Mouse (Mus musculus) forebrain, embryonic 14.5 days (tissue): ENCODE results near the gene Tbca. TPM values are rescaled to one million over a fixed set of nuclear protein-coding genes. Genes with fewer than 3 reads are reported as not detected.

Experiments used
- ATAC-seq: fragments of 200-750 bp; cut with Nextera tagmentation; 2 replicates; pipeline ENCODE4 v1.8.0; 2017; ENCODE audit warnings: mild to moderate bottlenecking, moderate library complexity
- DNase-seq: peaks from one replicate; pipeline ENCODE4 v3.0.0-alpha.2; 2015; ENCODE audit warnings: low spot score
- H3K27ac ChIP-seq: fragments of 300-500 bp; sonication (generic); 2 replicates; pipeline ENCODE4 v1.5.1; 2014; ENCODE audit warnings: low read depth, mild to moderate bottlenecking, control low read depth, low read length, moderate library complexity
- H3K27me3 ChIP-seq: fragments of 300-500 bp; sonication (generic); replicated peaks from 2 replicates; pipeline ENCODE4 v1.6.1; 2014; ENCODE audit warnings: low read length, control low read depth, mixed read lengths; ENCODE audit not compliant: control insufficient read depth, insufficient read depth
- H3K36me3 ChIP-seq: fragments of 300-500 bp; sonication (generic); 2 replicates; pipeline ENCODE4 v1.6.1; 2014; ENCODE audit warnings: low read length, control low read depth; ENCODE audit not compliant: control insufficient read depth, insufficient read depth
- H3K4me1 ChIP-seq: fragments of 300-500 bp; sonication (generic); 2 replicates; pipeline ENCODE4 v1.6.1; 2014; ENCODE audit warnings: antibody characterized with exemption, low read length, control low read depth; ENCODE audit not compliant: control insufficient read depth, insufficient read depth
- H3K4me2 ChIP-seq: fragments of 300-500 bp; sonication (generic); 2 replicates; pipeline ENCODE4 v1.6.1; 2014; ENCODE audit warnings: mild to moderate bottlenecking, control low read depth, low read length
- H3K4me3 ChIP-seq: fragments of 300-500 bp; sonication (generic); 2 replicates; pipeline ENCODE4 v1.5.1; 2014; ENCODE audit warnings: low read depth, low read length, control low read depth
- H3K9ac ChIP-seq: fragments of 300-500 bp; sonication (generic); 2 replicates; pipeline ENCODE4 v1.6.1; 2014; ENCODE audit warnings: mild to moderate bottlenecking, low read length, control low read depth, moderate library complexity
- H3K9me3 ChIP-seq: fragments of 300-500 bp; sonication (generic); replicated peaks from 2 replicates; pipeline ENCODE4 v1.6.1; 2016; ENCODE audit warnings: low read length, control low read depth, mixed read lengths; ENCODE audit not compliant: control insufficient read depth
- WGBS: fragments of 180-500 bp; shearing (Covaris S2); extraction: QIAGEN DNeasy Blood & Tissue Kit; methylation state at CpG from one replicate; pipeline ENCODE4 v1.1.7; 2014; 5-methylcytosine and 5-hydroxymethylcytosine counted together
- polyA plus RNA-seq: library from polyadenylated mRNA; unstranded; fragments of >200 nt; fragmentation: Nextera tagmentation; extraction: Ambion mirVana; gene quantifications from 2 replicates; pipeline ENCODE4 v1.2.1, GENCODE M21; 2014

Gene Tbca
- polyA plus RNA-seq, 1 experiment from 2014 or later, result 302 TPM

DNA sequence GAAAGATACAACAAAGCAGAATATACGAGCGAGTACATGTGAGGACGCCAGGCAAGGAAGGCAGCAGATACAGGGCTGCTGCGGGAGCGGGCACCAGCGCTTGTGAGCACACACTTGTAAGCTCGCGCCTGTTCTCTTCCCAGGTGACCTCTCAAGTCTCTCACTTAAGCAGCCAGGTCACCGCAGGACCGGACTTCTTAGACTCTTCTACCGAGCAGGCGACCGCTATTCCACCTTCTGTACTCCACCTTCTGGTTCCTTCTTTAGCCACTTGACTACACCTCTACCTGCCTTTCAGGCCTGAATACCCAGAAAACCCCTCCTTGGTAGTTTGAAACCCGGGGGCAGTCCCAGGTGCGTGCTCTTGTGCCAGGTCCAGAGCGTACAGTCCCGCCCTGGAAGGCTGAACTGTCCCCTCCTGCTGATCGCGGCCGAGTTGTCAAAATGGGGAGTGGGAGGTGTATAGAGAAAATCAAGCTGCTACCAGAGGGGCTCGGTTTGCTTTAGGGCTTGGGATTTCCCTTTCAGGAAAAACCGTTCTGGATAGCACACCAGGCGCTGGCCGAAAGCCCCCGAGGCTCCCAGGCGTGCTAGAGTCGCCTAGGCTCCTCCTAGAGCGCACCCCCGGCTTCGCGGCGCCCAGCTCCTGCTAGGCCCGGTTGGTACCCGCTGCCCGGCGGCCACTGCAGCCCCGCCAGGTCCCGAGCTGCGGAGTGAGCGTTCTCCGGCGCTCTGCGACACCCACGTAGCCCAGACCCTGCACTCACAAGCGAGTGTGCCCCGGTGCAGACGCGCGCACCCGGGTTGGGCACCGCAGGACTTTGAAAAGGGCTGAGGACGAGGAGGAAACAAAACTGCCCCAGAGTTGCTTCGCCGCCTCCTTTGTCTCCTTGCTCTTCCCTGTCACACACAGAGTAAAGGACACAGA, 84.7 kb downstream of the Tbca start:
- no peaks in the 10 kb centered on the region for H3K4me1 ChIP-seq
- DNase-seq (peak; percentile 37), ATAC-seq (0 out of 2 replicates have a peak, but pooled peaks have one; percentile 13)
- H3K9ac ChIP-seq, result no peak overlapping the region
- no peaks in the 10 kb centered on the region for H3K36me3 ChIP-seq
- no peak overlapping the region for H3K4me2 ChIP-seq
- no peaks in the 10 kb centered on the region for H3K9me3 ChIP-seq
- no peak overlapping the region; the same call in 1 of the 2 replicates for H3K4me3 ChIP-seq
- WGBS, result under 1% methylated on average over 52 of the region's 54 CpGs
- peak overlapping the region; percentile 44; the same call in 1 of the 2 replicates for H3K27ac ChIP-seq
- H3K27me3 ChIP-seq, result peaks cover 78% of the 10 kb centered on the region

DNA sequence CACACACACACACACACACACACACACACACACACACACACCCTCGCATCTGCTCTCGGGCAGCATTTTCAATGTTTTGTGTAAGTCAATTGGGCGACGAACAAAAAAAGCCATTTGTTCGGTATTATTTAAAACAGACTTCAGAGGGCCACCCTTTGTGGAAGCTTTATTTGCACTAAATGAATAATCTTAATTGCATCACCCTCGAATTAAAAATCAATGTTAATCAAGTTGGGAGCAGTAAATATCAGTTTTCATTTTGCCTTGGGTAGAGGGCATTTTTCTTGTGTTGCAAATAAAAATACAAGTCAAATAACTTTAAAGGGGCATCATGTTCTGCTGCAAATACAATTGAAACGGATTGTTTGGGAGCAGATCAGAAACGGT, 85.3 kb downstream of the Tbca start:
- Histone ChIP-seq H3K4me2 (no peak overlapping the region), H3K4me3 (no peak overlapping the region), H3K9ac (no peak overlapping the region), H3K36me3 (no peaks in the 10 kb centered on the region), H3K27ac (no peak overlapping the region), H3K9me3 (no peaks in the 10 kb centered on the region), H3K4me1 (no peaks in the 10 kb centered on the region), H3K27me3 (peaks cover 74% of the 10 kb centered on the region)
- DNase-seq (no peak), ATAC-seq (no peak)
- WGBS, result under 1% methylated on average over 8 of the region's 8 CpGs

DNA sequence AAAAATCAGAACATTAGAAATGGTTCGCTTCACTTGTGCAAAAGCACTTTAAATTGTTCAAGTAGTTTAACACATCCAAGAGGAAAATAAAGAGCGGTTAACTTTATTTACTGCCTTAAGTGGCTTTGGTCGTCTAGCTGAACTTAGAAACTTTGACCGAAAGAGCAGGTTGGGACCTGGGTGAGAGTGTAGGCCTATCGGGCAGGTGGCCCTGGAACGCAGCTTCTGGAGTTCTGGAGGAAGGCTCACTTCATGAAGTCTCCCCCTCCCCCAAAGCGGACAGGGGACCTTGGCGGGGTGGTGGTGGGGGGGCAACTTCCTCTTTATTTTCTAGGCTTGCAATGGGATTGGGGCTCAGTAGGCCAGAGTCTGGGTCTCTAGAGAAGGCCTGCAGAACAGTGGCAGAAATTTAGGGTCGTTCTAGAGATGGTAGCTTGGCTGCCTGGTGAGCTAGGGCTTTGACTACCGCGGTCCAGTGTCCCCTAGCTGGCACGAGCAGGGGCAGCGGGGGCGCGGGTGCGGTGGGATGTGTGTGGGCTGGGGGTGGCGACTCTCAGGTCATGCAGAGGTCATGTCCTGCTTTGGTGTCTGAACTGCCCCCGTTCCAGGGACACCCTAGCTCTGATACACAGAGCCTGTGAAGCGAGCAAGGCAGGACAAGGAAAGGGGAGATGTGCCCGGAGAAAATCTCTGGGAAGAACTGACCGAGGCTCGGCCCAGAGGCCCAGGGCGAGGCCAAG, 86.1 kb downstream of the Tbca start:
- H3K9me3 ChIP-seq, result no peaks in the 10 kb centered on the region
- H3K36me3 ChIP-seq, result no peaks in the 10 kb centered on the region
- 0 out of 2 replicates have a peak, but pooled peaks have one; percentile 4 for ATAC-seq
- 0 out of 2 replicates have a peak overlapping the region, but pooled peaks have one; percentile 13 for H3K4me2 ChIP-seq
- no peaks in the 10 kb centered on the region for H3K4me1 ChIP-seq
- no peak overlapping the region for H3K9ac ChIP-seq
- no peak for DNase-seq
- H3K27ac ChIP-seq, result no peak overlapping the region
- peaks cover 70% of the 10 kb centered on the region for H3K27me3 ChIP-seq
- WGBS, result 1% methylated on average over 22 of the region's 23 CpGs
- peak overlapping the region; percentile 8; the same call in 1 of the 2 replicates for H3K4me3 ChIP-seq

DNA sequence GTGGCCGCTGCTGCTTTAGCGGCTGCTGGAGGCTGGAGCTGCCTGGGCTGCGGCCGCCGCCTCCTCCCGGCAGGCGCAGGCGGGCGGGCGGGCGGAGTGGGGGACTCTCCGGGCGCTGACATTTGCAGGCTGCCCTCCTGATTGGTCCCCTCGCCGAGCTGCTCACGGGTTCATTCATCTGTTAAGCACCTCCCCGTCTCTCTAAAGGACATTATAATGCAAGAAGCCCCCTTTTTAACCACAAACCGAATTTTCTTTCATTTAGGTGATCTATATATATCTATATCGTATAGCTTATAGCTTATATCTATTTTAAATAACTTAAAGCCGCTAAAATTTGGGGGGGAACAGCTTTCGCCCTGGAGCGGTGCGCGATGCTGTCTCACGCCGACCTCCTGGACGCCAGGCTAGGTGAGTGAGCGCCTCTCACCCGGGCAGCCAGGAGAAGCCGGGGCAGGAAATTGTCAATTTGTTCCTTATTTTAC, 86.7 kb downstream of the Tbca start, which contains the start of gene Otp:
Gene Otp (plus strand): TSS at position 207 of the 485 bp plus-strand sequence.
- ATAC-seq (peak; percentile 67; the same call in 1 of the 2 replicates), DNase-seq (peak; percentile 45)
- 0 out of 2 replicates have a peak within 1 kb of the TSS, but pooled peaks have one; percentile 13 for H3K4me2 ChIP-seq
- WGBS, result under 1% methylated on average over 27 of the region's 30 CpGs
- no peaks in the 10 kb centered on the region for H3K36me3 ChIP-seq
- H3K4me3 ChIP-seq, result peak within 1 kb of the TSS; percentile 8; the same call in 1 of the 2 replicates
- H3K9ac ChIP-seq, result no peak within 1 kb of the TSS
- H3K27me3 ChIP-seq, result peaks cover 70% of the 10 kb centered on the region
- no peaks in the 10 kb centered on the region for H3K4me1 ChIP-seq
- H3K27ac ChIP-seq, result no peak within 1 kb of the TSS
- H3K9me3 ChIP-seq, result no peaks in the 10 kb centered on the region

DNA sequence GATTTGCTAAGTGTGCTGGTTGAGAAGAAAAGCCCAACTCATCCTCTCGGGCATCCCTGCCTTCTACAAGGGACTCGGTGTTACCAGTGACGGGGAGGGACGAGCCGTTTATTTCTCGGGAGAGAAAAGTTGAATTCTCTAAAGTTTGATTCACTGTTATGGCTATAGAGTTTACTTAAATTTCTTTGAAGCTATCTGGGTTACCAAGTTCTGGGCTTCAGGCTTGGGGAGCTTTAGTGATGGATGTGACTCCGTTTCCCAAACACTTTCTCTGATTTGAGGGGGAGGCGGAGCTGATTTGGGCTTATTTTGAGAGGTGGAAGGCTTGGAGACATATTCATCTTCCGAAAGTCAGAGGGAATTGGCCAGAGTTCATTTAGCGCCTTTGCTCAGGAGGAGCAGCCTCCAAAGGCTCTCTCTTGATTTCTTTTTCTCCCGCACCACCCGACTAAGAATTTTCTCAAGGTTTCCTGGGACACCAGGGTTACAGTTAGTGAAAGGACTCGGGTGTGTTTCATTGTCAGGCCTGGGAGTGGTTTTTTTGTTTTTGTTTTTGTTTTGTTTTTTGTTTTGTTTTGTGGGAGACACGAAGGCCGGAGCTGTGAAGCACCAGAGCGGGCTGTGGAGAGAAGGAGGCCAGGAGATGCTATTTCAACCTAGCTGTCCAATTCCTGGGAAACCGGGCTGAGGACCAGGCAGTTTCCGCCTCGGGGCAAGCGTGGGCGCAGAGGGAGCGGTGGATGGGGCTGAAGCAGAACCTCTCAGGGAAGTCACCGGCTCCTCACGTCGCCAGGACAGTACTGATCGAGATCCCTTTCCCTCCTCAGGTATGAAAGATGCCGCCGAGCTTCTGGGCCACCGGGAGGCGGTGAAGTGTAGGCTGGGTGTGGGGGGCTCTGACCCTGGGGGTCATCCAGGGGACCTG, 87.8 kb downstream of the Tbca start:
- H3K4me3 ChIP-seq, result 0 out of 2 replicates have a peak overlapping the region, but pooled peaks have one; percentile 4
- H3K9me3 ChIP-seq, result no peaks in the 10 kb centered on the region
- under 1% methylated on average over 30 of the region's 30 CpGs for WGBS
- DNase-seq, result peak; percentile 32
- no peaks in the 10 kb centered on the region for H3K4me1 ChIP-seq
- ATAC-seq, result no peak
- H3K27me3 ChIP-seq, result peaks cover 71% of the 10 kb centered on the region
- H3K4me2 ChIP-seq, result no peak overlapping the region
- H3K27ac ChIP-seq, result no peak overlapping the region
- H3K36me3 ChIP-seq, result no peaks in the 10 kb centered on the region
- no peak overlapping the region for H3K9ac ChIP-seq

DNA sequence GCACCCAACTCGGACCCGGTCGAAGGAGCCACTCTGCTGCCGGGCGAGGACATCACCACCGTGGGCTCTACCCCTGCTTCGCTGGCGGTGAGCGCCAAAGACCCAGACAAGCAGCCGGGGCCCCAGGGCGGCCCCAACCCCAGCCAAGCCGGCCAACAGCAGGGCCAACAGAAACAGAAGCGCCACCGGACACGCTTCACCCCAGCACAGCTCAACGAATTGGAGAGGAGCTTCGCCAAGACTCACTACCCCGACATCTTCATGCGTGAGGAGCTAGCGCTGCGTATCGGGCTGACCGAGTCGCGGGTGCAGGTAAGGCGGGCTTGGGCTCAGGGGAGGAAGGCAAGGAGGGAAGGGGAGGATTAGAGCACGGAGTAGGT, 88.5 kb downstream of the Tbca start:
- Histone ChIP-seq H3K27me3 (peaks cover 72% of the 10 kb centered on the region), H3K9me3 (no peaks in the 10 kb centered on the region), H3K4me2 (no peak overlapping the region), H3K4me3 (peak overlapping the region; percentile 4; the same call in 1 of the 2 replicates), H3K4me1 (no peaks in the 10 kb centered on the region), H3K9ac (no peak overlapping the region), H3K27ac (no peak overlapping the region; the same call in 1 of the 2 replicates), H3K36me3 (no peaks in the 10 kb centered on the region)
- DNase-seq, result no peak
- ATAC-seq, result no peak; the same call in 1 of the 2 replicates
- WGBS, result 1% methylated on average over 25 of the region's 27 CpGs

DNA sequence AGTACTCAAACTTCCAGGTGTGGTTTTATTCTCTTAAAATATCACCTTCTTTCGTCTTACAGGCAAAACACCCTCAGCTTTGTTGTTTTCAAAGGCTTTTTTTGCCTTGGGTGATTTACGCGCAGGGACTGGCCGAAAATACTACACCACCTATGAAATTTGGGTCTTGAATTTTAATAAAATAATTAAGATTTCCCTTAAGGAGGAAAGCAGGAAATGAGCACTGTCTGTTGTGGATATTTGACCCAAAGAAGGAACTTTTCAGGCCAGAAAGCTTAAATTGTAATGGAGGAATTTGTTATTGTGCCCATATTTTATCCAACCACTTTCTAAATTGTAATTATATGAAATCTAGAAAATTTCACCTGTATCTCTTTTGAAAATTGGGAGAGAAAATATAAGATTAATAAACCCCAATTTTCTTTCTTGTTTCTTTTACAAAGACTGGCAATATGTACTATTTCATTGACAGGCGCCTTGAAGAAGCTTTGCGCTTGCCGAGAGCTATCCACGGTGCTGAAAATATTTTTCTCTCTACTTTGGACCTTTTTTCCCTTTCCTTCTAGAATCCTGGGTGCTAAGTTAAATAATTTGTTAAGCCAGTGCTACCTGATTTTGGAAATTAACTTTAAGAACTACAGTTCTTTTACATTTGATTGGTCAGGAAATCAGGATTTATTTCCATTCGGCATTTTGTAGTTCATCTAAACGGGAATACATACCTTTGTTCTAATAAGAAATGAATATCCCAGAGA, 89.5 kb downstream of the Tbca start:
- H3K27ac ChIP-seq, result no peak overlapping the region
- no peaks in the 10 kb centered on the region for H3K36me3 ChIP-seq
- H3K4me1 ChIP-seq, result peaks cover 4% of the 10 kb centered on the region; the same call in 1 of the 2 replicates
- H3K4me3 ChIP-seq, result no peak overlapping the region
- peaks cover 74% of the 10 kb centered on the region for H3K27me3 ChIP-seq
- ATAC-seq, result no peak
- WGBS, result 8% methylated on average over 10 of the region's 10 CpGs
- H3K9me3 ChIP-seq, result no peaks in the 10 kb centered on the region
- no peak overlapping the region for H3K4me2 ChIP-seq
- H3K9ac ChIP-seq, result no peak overlapping the region
- DNase-seq, result peak; percentile 70
